Comparison of ENCODE assay signal across 14 mouse cellular contexts in the genomic region with DNA sequence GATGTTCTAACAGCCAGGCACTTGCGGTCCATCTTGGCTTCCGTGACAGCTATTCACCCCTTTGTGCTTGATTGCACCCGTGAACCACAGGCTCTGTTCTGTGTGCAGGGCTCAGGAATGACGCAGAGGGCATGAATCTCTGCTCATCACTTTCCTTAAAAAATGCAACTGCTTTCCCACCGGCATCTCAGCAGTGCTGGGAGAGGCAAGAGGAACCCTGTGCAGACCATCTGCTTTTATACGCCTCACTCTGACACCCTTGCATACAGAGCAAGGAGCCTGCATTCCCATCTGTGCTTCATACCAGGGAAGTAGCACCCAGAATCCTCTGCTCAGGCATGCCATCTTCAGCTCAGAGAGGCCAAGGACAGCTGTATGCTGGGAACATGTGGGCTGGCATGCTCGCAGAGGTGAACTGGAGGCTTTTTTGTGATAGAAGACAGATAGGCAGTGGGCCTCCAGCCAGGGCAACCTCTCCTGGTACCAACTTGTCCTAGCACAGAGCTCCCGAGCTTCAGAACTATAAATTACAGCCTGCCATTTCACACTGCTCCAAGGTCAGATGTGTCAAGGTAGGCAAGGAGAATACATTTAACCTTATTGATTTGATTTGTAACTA.
DNase-seq lines count a peak whose midpoint lies in the region.
"Had no signal": no experiment of that assay in that cellular context is flagged by ENCODE, and none has a peak within 500 bp of the region (broad histone marks: within the 10 kb centered on the region; RNA-seq: fewer than 3 reads in every experiment).

No protein-coding gene starts in this region.

- WGBS in heart, embryonic 10.5 days = 75% methylated on average over 8 of the region's 8 CpGs

- no peak overlapping the region for H3K4me3 ChIP-seq in heart, embryonic 10.5 days
- H3K4me3 ChIP-seq: heart, embryonic 12.5 days; hindbrain, embryonic 12.5 days; lung, embryonic 15.5 days had no signal

- H3K27me3 ChIP-seq in heart, embryonic 10.5 days (ENCODE audit: insufficient read depth, poor library complexity, severe bottlenecking) = no peaks in the 10 kb centered on the region
- H3K27me3 ChIP-seq: heart, embryonic 12.5 days; lung, embryonic 15.5 days had no signal

- intact Hi-C loops in heart, postnatal 10 days (cut with DNase I) = no loop called here

- peaks cover 18% of the 10 kb centered on the region for H3K4me1 ChIP-seq in heart, embryonic 10.5 days
- H3K4me1 ChIP-seq: hindbrain, embryonic 12.5 days; lung, embryonic 15.5 days had no signal

- no peaks in the 10 kb centered on the region for H3K9me3 ChIP-seq in heart, embryonic 10.5 days
- H3K9me3 ChIP-seq: lung, embryonic 15.5 days had no signal

- peak overlapping the region; percentile 23; the same call in 1 of the 2 replicates for H3K27ac ChIP-seq in heart, embryonic 10.5 days
- H3K27ac ChIP-seq: hindbrain, embryonic 12.5 days; lung, embryonic 15.5 days; stomach, postnatal 0 days had no signal

- DNase-seq in heart, embryonic 10.5 days (ENCODE audit: low spot score) = no peak
- DNase-seq in heart, postnatal 10 days = no peak
- DNase-seq in retina, postnatal 1 day = peak; percentile 13
- DNase-seq in retina, embryonic 14.5 days (ENCODE audit: low spot score) = no peak
- DNase-seq in adrenal gland, postnatal 14 days = peak; percentile 51
- peak; percentile 15 to 23 for DNase-seq in layer of hippocampus, adult 8-10 months (ENCODE audit: low spot score in 2 of 2)
- no peak for DNase-seq in thymus, postnatal 10 days (ENCODE audit: low spot score in 2 of 2)
- DNase-seq: gastrocnemius, postnatal 14 days; kidney, postnatal 14 days had no signal

- H3K36me3 ChIP-seq in heart, embryonic 10.5 days = no peaks in the 10 kb centered on the region
- H3K36me3 ChIP-seq: G1E; heart, embryonic 12.5 days; hindbrain, embryonic 12.5 days; lung, embryonic 15.5 days had no signal

Comparison
In these comparisons a context has a peak if more than half of its experiments do, and no peak if none do; other contexts are left out.
1. DNase-seq: peak in retina, postnatal 1 day (single experiment), adrenal gland, postnatal 14 days (single experiment) and layer of hippocampus, adult 8-10 months (2 of 2); none in heart, embryonic 10.5 days (single experiment), heart, postnatal 10 days (0 of 2), retina, embryonic 14.5 days (single experiment) and thymus, postnatal 10 days (0 of 2).